Mouse (Mus musculus): ENCODE data around the gene Ogg1.

Gene Ogg1

DNA sequence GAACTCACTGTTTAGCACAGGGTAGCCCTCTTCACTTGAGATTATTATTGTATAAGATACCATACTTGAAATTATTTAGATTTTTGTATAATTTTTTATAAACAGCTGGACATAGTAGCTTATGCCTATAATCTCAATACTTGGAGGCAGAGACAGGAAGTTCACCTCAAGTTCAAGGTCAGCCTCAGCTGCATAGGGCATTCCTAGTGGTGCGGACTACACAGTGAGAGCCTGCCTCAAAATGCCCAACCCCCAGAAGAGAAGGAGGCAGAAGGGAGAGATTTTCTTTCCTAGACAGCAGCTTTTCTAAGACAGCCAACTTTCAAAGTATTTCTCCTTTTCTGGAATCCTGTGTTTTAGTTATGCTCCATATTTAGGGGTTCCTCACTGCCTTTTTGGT is 24.4 kb downstream of the Ogg1 start:
- H3K4me3 ChIP-seq (replicated peaks; ENCODE audit: low read length) = no peak overlapping the region
- TF ChIP-seq NANOG (IDR thresholded peaks at IDR 0.05; ENCODE audit: borderline replicate concordance, low read length) (no peak), CTCF (conservative IDR thresholded peaks at IDR 0.05; ENCODE audit: low read length) (no peak), POU5F1 (IDR thresholded peaks at IDR 0.05; ENCODE audit: borderline replicate concordance, low read length) (no peak)
- peaks cover 42% of the 10 kb centered on the region for H3K4me1 ChIP-seq (replicated peaks; ENCODE audit: low read depth, low read length)
- no peaks in the 10 kb centered on the region for H3K36me3 ChIP-seq (ENCODE audit: insufficient read depth, low read length)
- no peaks in the 10 kb centered on the region for H3K9me3 ChIP-seq (ENCODE audit: low read length)
- no peaks in the 10 kb centered on the region for H3K27me3 ChIP-seq (ENCODE audit: insufficient read depth, low read length)

DNA sequence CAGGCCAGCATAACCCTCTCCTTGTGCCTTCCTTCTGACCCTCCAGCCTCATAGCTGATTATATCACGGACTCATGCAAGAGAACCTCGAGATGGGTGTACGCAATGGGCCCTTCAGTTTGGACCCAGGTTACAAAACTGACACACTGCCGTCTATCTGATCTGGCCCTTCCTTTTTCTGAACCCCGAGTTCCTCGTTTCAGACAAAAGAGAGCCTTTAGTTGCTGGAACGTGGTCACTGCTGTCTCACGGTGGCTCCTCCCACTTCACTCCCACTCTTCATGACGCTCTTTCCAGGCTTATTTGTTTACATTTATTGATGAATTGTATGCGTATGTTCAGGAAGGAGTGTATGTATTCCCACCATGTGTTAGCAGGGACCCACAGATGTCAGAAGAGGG is 24.9 kb downstream of the Ogg1 start:
- TF ChIP-seq CTCF (conservative IDR thresholded peaks at IDR 0.05; ENCODE audit: low read length) (no peak), NANOG (IDR thresholded peaks at IDR 0.05; ENCODE audit: borderline replicate concordance, low read length) (no peak), POU5F1 (IDR thresholded peaks at IDR 0.05; ENCODE audit: borderline replicate concordance, low read length) (no peak)
- Histone ChIP-seq H3K36me3 (ENCODE audit: insufficient read depth, low read length) (no peaks in the 10 kb centered on the region), H3K9me3 (ENCODE audit: low read length) (no peaks in the 10 kb centered on the region), H3K4me1 (replicated peaks; ENCODE audit: low read depth, low read length) (peaks cover 41% of the 10 kb centered on the region), H3K4me3 (replicated peaks; ENCODE audit: low read length) (no peak overlapping the region), H3K27me3 (ENCODE audit: insufficient read depth, low read length) (no peaks in the 10 kb centered on the region)

DNA sequence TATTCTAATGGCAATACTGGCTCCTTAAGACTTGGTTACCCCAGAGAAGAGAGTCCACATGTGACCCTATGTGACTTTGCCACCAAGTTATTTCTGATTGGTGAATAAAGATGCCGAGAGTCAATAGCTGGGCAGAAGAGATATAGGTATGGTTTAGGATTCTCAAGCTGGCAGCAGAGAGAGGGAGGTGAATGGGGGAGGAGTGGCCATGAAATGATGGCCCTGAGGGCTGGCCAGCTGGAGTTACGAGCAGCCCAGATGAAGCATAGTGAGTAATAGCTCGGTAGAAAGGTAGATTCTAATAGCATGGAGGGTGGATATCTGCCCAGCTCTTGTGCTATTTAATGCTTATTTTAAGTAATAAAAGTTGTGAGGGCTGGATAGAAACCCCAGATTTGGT is 26.0 kb downstream of the Ogg1 start:
- no peak overlapping the region for H3K4me3 ChIP-seq (replicated peaks; ENCODE audit: low read length)

DNA sequence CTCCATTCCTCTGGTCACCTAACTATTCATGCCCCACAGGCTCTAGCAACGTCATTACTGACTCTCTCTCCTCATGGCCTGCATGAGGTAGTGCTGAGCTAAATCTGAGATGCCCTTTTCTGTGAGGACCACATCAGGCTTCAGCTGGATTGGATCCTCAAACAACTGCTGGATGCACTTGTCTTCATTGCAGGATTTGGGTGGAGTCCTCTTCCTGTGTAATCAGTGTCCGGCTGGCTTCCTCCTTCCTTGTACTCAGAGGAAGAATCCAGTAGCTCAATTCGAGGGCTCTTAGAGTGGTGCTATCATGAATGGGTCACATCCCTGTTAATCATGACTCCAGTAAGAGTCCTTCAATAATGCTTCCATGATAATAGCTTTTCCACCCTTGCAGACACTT is 26.9 kb downstream of the Ogg1 start:
- Histone ChIP-seq H3K4me1 (replicated peaks; ENCODE audit: low read depth, low read length) (peaks cover 40% of the 10 kb centered on the region), H3K27me3 (ENCODE audit: insufficient read depth, low read length) (no peaks in the 10 kb centered on the region), H3K4me3 (replicated peaks; ENCODE audit: low read length) (no peak overlapping the region), H3K36me3 (ENCODE audit: insufficient read depth, low read length) (no peaks in the 10 kb centered on the region), H3K9me3 (ENCODE audit: low read length) (no peaks in the 10 kb centered on the region)
- TF ChIP-seq POU5F1 (IDR thresholded peaks at IDR 0.05; ENCODE audit: borderline replicate concordance, low read length) = no peak
- no peak for TF ChIP-seq CTCF (conservative IDR thresholded peaks at IDR 0.05; ENCODE audit: low read length)

More for the DNA sequence above, 26.0 kb downstream of the Ogg1 start:
- TF ChIP-seq NANOG (IDR thresholded peaks at IDR 0.05; ENCODE audit: borderline replicate concordance, low read length) (no peak), CTCF (conservative IDR thresholded peaks at IDR 0.05; ENCODE audit: low read length) (no peak), POU5F1 (IDR thresholded peaks at IDR 0.05; ENCODE audit: borderline replicate concordance, low read length) (no peak)
- Histone ChIP-seq H3K9me3 (ENCODE audit: low read length) (no peaks in the 10 kb centered on the region), H3K27me3 (ENCODE audit: insufficient read depth, low read length) (no peaks in the 10 kb centered on the region), H3K4me1 (replicated peaks; ENCODE audit: low read depth, low read length) (peaks cover 36% of the 10 kb centered on the region), H3K36me3 (ENCODE audit: insufficient read depth, low read length) (no peaks in the 10 kb centered on the region)

- H3K36me3 ChIP-seq (ENCODE audit: insufficient read depth, low read length) = no peaks in the 10 kb centered on the region
- H3K27me3 ChIP-seq (ENCODE audit: insufficient read depth, low read length) = no peaks in the 10 kb centered on the region
- H3K4me3 ChIP-seq (replicated peaks; ENCODE audit: low read length) = no peak overlapping the region
- H3K4me1 ChIP-seq (replicated peaks; ENCODE audit: low read depth, low read length) = peaks cover 42% of the 10 kb centered on the region
- TF ChIP-seq CTCF (conservative IDR thresholded peaks at IDR 0.05; ENCODE audit: low read length) = peak; percentile 36
- no peak for TF ChIP-seq NANOG (IDR thresholded peaks at IDR 0.05; ENCODE audit: borderline replicate concordance, low read length)
- no peaks in the 10 kb centered on the region for H3K9me3 ChIP-seq (ENCODE audit: low read length)
These were observed 34.7 kb downstream of the Ogg1 start for GRCm38 (mm10) chr6:113361476-113361875.

DNA sequence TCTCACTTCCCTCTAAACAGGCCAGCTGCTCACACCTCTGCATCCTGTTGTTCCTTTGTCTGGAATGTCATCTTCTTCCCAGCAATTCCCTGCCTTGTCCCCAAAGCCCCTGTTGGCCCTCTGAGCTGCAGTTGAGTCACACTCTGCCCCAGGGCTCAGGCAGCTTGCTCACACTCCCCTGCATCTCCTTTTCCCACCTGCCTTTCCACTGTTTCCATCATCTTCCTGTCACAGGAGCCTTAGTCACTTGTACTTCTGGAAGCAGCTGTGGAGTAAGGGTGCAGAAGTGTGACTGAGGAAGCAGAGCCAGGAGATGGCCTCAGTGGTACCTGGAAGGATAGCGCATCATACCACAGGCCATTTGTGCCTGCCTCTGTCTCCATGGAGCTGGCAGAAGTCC is 35.5 kb downstream of the Ogg1 start:
- no peak for TF ChIP-seq CTCF (conservative IDR thresholded peaks at IDR 0.05; ENCODE audit: low read length)
- Histone ChIP-seq H3K9me3 (ENCODE audit: low read length) (no peaks in the 10 kb centered on the region), H3K36me3 (ENCODE audit: insufficient read depth, low read length) (peaks cover 6% of the 10 kb centered on the region; the same call in 1 of the 2 replicates), H3K27me3 (ENCODE audit: insufficient read depth, low read length) (no peaks in the 10 kb centered on the region), H3K4me1 (replicated peaks; ENCODE audit: low read depth, low read length) (peaks cover 50% of the 10 kb centered on the region), H3K4me3 (replicated peaks; ENCODE audit: low read length) (no peak overlapping the region)

DNA sequence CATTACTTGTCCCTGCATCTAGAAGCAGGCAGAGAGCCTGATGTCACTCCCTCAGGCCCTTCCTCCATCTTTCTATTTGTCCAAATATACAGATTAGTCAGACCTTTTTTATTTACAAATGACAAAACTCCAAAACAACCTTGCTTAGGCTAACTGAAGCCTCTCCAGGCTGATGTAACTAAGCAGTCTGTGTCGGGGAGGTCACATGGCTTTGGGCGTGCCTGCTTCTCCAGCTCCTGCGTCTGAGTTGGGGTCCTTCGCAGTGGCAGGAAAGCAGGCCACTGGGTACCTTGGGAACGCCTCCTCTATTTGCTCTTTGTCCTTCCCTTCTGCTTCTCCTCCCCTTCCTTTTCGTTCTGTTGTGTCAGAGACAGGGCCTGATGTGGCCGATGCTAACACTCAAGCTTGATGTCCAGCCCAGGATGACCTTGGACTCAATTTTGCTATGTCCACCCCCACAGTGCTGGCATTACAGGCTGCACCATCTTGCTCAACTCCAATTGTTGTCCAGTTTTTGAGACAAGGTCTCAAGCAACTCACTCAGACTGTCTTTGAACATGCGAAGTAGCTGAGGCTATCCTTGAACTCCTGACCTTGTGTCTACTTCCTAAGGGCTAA is 37.9 kb downstream of the Ogg1 start:
- peaks cover 69% of the 10 kb centered on the region for H3K4me1 ChIP-seq (replicated peaks; ENCODE audit: low read depth, low read length)
- H3K27me3 ChIP-seq (ENCODE audit: insufficient read depth, low read length) = no peaks in the 10 kb centered on the region
- H3K9me3 ChIP-seq (ENCODE audit: low read length) = no peaks in the 10 kb centered on the region
- TF ChIP-seq CTCF (conservative IDR thresholded peaks at IDR 0.05; ENCODE audit: low read length) (no peak), NANOG (IDR thresholded peaks at IDR 0.05; ENCODE audit: borderline replicate concordance, low read length) (no peak), POU5F1 (IDR thresholded peaks at IDR 0.05; ENCODE audit: borderline replicate concordance, low read length) (no peak)
- H3K36me3 ChIP-seq (ENCODE audit: insufficient read depth, low read length) = peaks cover 18% of the 10 kb centered on the region
- H3K4me3 ChIP-seq (replicated peaks; ENCODE audit: low read length) = peak overlapping the region; percentile 26; the same call in 1 of the 2 replicates

- H3K36me3 ChIP-seq (ENCODE audit: insufficient read depth, low read length) = peaks cover 38% of the 10 kb centered on the region
- no peak for TF ChIP-seq NANOG (IDR thresholded peaks at IDR 0.05; ENCODE audit: borderline replicate concordance, low read length)
- TF ChIP-seq POU5F1 (IDR thresholded peaks at IDR 0.05; ENCODE audit: borderline replicate concordance, low read length) = no peak
- no peak for TF ChIP-seq CTCF (conservative IDR thresholded peaks at IDR 0.05; ENCODE audit: low read length)
- no peaks in the 10 kb centered on the region for H3K27me3 ChIP-seq (ENCODE audit: insufficient read depth, low read length)
- peak overlapping the region; percentile 76 for H3K4me3 ChIP-seq (replicated peaks; ENCODE audit: low read length)
- H3K4me1 ChIP-seq (replicated peaks; ENCODE audit: low read depth, low read length) = peaks cover 76% of the 10 kb centered on the region
- no peaks in the 10 kb centered on the region for H3K9me3 ChIP-seq (ENCODE audit: low read length)
These were observed 39.9 kb downstream of the Ogg1 start for GRCm38 (mm10) chr6:113366639-113367038.

DNA sequence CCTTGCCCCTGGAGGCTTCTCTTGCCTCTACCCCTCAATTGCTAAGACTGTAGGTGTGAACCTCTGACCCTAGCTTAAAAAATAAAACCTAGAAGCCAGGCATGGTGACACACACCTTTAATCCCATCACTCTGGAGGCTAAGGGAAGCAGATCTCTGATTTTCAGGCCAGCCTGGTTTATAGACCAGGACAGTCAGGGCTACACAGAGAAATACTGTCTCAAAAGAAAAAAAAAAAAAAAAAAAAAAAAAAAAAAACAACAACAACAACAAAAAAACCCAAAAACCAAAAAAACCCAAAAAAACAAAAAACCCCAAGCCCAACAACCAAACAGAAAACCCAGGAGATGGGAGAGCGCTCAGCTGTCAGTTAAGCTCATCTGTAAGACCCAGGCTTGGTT is 40.8 kb downstream of the Ogg1 start:
- Histone ChIP-seq H3K9me3 (ENCODE audit: low read length) (no peaks in the 10 kb centered on the region), H3K36me3 (ENCODE audit: insufficient read depth, low read length) (peaks cover 48% of the 10 kb centered on the region)

More for the DNA sequence above, 40.8 kb downstream of the Ogg1 start:
- peak overlapping the region; percentile 76 for H3K4me3 ChIP-seq (replicated peaks; ENCODE audit: low read length)
- no peaks in the 10 kb centered on the region for H3K27me3 ChIP-seq (ENCODE audit: insufficient read depth, low read length)
- H3K4me1 ChIP-seq (replicated peaks; ENCODE audit: low read depth, low read length) = peaks cover 66% of the 10 kb centered on the region
- no peak for TF ChIP-seq POU5F1 (IDR thresholded peaks at IDR 0.05; ENCODE audit: borderline replicate concordance, low read length)
- no peak for TF ChIP-seq NANOG (IDR thresholded peaks at IDR 0.05; ENCODE audit: borderline replicate concordance, low read length)
- TF ChIP-seq CTCF (conservative IDR thresholded peaks at IDR 0.05; ENCODE audit: low read length) = no peak

Measured in E14TG2a.4 (cell line).